Mouse (Mus musculus) gastrocnemius, adult 18-20 months (tissue): ENCODE results near the gene Olfr350. TPM values are rescaled to one million over a fixed set of nuclear protein-coding genes. Genes with fewer than 3 reads are reported as not detected.

ENCODE experiments used
- DNase-seq: peaks from one replicate; pipeline ENCODE4 v3.0.0; 2021; ENCODE audit warnings: low spot score
- long read RNA-seq, 2 experiments: library from polyadenylated mRNA; stranded (forward); transcript quantifications; one replicate each; pipeline ENCODE4 v2.0.0; 2021
- total RNA-seq, 2 experiments: library from RNA; stranded (reverse); gene quantifications; 2 replicates each; pipeline ENCODE4 v1.2.3; 2021

Olfr350 gene
- not detected for total RNA-seq
- long read RNA-seq, experiment 1, result 0 reads
- long read RNA-seq, experiment 2, result 0 reads

DNA sequence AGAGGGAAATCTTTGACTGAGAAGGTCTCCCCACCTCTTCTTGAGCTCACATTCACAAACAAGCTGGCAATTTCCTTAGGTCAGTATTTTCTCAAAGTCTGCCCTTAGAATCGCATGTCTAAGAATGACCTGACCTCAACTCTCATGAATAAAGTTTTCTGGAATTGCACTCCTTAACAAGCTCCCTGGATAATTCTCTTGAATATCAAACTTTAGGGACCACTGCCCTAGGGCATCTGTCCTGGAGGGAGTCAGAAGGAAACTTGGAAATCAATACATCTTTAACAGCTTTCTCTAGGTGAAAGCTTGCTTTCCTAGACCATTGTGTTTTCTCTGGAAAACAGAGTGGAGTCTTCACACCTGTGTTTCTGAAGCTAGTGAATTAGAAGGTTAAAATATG, at the start of gene Olfr350:
Gene Olfr350, plus strand, starts transcription at position 301 of the 400 bp plus-strand sequence.
- DNase-seq, result no peak

DNA sequence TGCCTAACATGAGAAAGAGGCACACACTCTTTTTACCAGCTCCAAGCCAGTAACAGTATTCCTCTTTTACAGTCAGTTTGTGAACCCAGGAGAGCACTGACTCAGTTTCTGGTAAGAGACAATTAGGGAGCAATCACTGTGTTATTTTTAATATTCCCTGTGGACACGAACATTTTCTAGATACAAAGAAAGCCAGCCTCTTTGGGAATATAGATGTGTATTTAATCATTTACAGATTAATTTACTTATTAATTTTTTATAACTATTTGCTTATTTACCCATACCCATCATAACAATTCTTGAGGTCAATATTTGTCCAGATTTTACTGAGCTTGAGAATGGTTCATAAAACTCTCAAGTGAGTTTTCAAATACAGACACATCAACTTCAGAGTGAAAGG, 29.2 kb upstream of the Olfr350 start, which contains the start of gene Olfr3:
Gene Olfr3, minus strand, starts transcription at position 101 of the 400 bp plus-strand sequence.
- DNase-seq, result no peak

- DNase-seq, result no peak
Measured at GRCm38 (mm10) chr2:36862560-36862959, 16.4 kb downstream of the Olfr350 start, which contains the start of gene Olfr351. Gene Olfr351 (minus strand): TSS chr2:36862660.

DNA sequence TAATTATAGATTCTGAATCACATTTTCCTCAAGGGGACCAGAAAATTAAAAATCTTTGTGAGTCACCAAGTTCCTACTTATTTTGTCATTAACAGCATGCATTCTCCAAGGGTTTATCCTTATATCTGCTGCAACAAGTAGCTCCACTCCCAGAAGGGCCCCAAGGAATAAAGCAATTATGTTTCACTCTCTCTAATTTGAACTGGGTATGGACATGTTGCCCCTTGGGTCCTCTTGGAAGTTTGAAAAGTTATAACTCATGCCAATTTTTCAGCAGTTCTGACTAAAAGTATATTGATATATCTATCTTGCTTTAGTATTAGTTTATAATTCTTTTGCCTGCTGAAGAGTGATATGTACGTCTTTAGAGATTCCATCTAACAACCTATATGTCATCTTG, 22.1 kb downstream of the Olfr350 start, which contains the start of gene Olfr352:
Gene Olfr352, plus strand, starts transcription at position 301 of the 400 bp plus-strand sequence.
- DNase-seq, result no peak

DNA sequence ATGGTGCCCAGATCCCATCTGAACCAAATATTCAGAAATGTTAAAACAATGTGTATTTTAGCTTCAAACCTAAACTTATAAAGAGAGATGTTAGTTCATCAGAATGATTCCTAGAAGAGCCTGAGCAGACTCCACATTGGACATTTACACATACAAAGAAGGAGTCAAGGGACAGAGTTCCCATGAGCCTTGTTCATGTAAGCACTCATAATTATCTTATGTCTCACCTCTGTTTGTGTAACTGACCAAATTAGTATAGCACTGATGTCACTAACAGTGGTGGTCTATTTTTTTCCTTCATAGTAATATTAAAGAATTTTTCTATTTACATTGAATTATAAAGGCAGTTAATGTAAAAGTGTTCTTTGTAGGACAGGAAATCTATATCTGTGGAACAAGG, 46.7 kb downstream of the Olfr350 start, which contains the start of gene Olfr353:
Gene Olfr353, minus strand, starts transcription at position 101 of the 400 bp plus-strand sequence.
- DNase-seq, result no peak

- DNase-seq, result no peak
Measured at GRCm38 (mm10) chr2:36897114-36897513, 51.0 kb downstream of the Olfr350 start.

Other genes with a start within 250 kb of the Olfr350 start
- gene Olfr345, start 206.3 kb upstream of the Olfr350 start, total RNA-seq, result not detected
- not detected for gene Olfr346, start 160.5 kb upstream of the Olfr350 start, total RNA-seq
- not detected for gene Olfr347, start 114.4 kb upstream of the Olfr350 start, total RNA-seq
- gene Olfr348, start 62.0 kb upstream of the Olfr350 start, total RNA-seq, result not detected
- not detected for gene Olfr50, start 55.8 kb upstream of the Olfr350 start, total RNA-seq
- gene Olfr3, start 29.3 kb upstream of the Olfr350 start, total RNA-seq, result not detected
- not detected for gene Olfr351, start 16.4 kb downstream of the Olfr350 start, total RNA-seq
- gene Olfr352, start 22.1 kb downstream of the Olfr350 start, total RNA-seq, result not detected
- gene Olfr353, start 46.6 kb downstream of the Olfr350 start, total RNA-seq, result not detected
- gene Olfr354, start 59.4 kb downstream of the Olfr350 start, total RNA-seq, result not detected
- not detected for gene Olfr355, start 82.6 kb downstream of the Olfr350 start, total RNA-seq
- gene Olfr356, start 90.8 kb downstream of the Olfr350 start, total RNA-seq, result not detected
- not detected for gene Olfr357, start 147.5 kb downstream of the Olfr350 start, total RNA-seq
- not detected for gene Olfr358, start 163.0 kb downstream of the Olfr350 start, total RNA-seq
- gene Olfr360, start 219.4 kb downstream of the Olfr350 start, total RNA-seq, result not detected
- not detected for gene Olfr361, start 243.0 kb downstream of the Olfr350 start, total RNA-seq